Mouse (Mus musculus): ENCODE results near the gene Acads.

GRCm38 (mm10) chr5:115102231-115102630 lies 16.9 kb downstream of the Acads start:
- no peak for TF ChIP-seq POLR2A (IDR thresholded peaks at IDR 0.05; ENCODE audit: borderline replicate concordance, insufficient read depth, low read length)
- no peak for TF ChIP-seq CTCF (IDR thresholded peaks at IDR 0.05; ENCODE audit: borderline replicate concordance, insufficient read depth, low read depth, low read length)
